Mouse (Mus musculus): Measurements from ENCODE around the gene Tvp23b. TPM values are rescaled to one million over a fixed set of nuclear protein-coding genes. Genes with fewer than 3 reads are reported as not detected.

Gene Tvp23b
- total RNA-seq, 2 experiments from 2014 or later = 18.9 to 20.4 TPM

GRCm38 (mm10) chr11:62890796-62891195 lies 11.5 kb downstream of the Tvp23b start:
- DNase-seq (ENCODE audit: low spot score in 2 of 2) = no peak

- no peak for DNase-seq (ENCODE audit: low spot score in 2 of 2)
Measured at GRCm38 (mm10) chr11:62891763-62892162, 12.5 kb downstream of the Tvp23b start.

GRCm38 (mm10) chr11:62901699-62902323 lies 22.6 kb downstream of the Tvp23b start:
- peak in 1 of 2 experiments; percentile 59 for DNase-seq (ENCODE audit: low spot score in 2 of 2)

GRCm38 (mm10) chr11:62903871-62904495 lies 24.7 kb downstream of the Tvp23b start:
- no peak for DNase-seq (ENCODE audit: low spot score in 2 of 2)

- DNase-seq (ENCODE audit: low spot score in 2 of 2) = no peak
Measured at GRCm38 (mm10) chr11:62909720-62910306, 30.6 kb downstream of the Tvp23b start.

- no peak for DNase-seq (ENCODE audit: low spot score in 2 of 2)
Measured at GRCm38 (mm10) chr11:62911362-62911761, 32.1 kb downstream of the Tvp23b start.

GRCm38 (mm10) chr11:62913141-62913540 lies 33.9 kb downstream of the Tvp23b start:
- no peak for DNase-seq (ENCODE audit: low spot score in 2 of 2)

- no peak for DNase-seq (ENCODE audit: low spot score in 2 of 2)
Measured at GRCm38 (mm10) chr11:62914532-62914931, 35.3 kb downstream of the Tvp23b start.

GRCm38 (mm10) chr11:62915486-62915885 lies 36.2 kb downstream of the Tvp23b start:
- DNase-seq (ENCODE audit: low spot score in 2 of 2) = no peak

- DNase-seq (ENCODE audit: low spot score in 2 of 2) = no peak
Measured at GRCm38 (mm10) chr11:62916765-62917164, 37.5 kb downstream of the Tvp23b start.

- DNase-seq (ENCODE audit: low spot score in 2 of 2) = peak in 1 of 2 experiments; percentile 21
Measured at GRCm38 (mm10) chr11:62919946-62920742, 40.9 kb downstream of the Tvp23b start.

GRCm38 (mm10) chr11:62920743-62921050 lies 41.4 kb downstream of the Tvp23b start:
- no peak for DNase-seq (ENCODE audit: low spot score in 2 of 2)

GRCm38 (mm10) chr11:62921052-62921977 lies 42.1 kb downstream of the Tvp23b start:
- DNase-seq (ENCODE audit: low spot score in 2 of 2) = peak; percentile 87 to 93

GRCm38 (mm10) chr11:62924091-62924761 lies 45.0 kb downstream of the Tvp23b start:
- peak in 1 of 2 experiments; percentile 24 for DNase-seq (ENCODE audit: low spot score in 2 of 2)

- DNase-seq (ENCODE audit: low spot score in 2 of 2) = no peak
Measured at GRCm38 (mm10) chr11:62929799-62930198, 50.5 kb downstream of the Tvp23b start.

- DNase-seq (ENCODE audit: low spot score in 2 of 2) = no peak
Measured at GRCm38 (mm10) chr11:62930574-62930973, 51.3 kb downstream of the Tvp23b start.

GRCm38 (mm10) chr11:62931141-62931540 lies 51.9 kb downstream of the Tvp23b start:
- no peak for DNase-seq (ENCODE audit: low spot score in 2 of 2)

GRCm38 (mm10) chr11:62933099-62933498 lies 53.8 kb downstream of the Tvp23b start:
- DNase-seq (ENCODE audit: low spot score in 2 of 2) = no peak

- DNase-seq (ENCODE audit: low spot score in 2 of 2) = no peak
Measured at GRCm38 (mm10) chr11:62934795-62935514, 55.7 kb downstream of the Tvp23b start.

GRCm38 (mm10) chr11:62937986-62938385 lies 58.7 kb downstream of the Tvp23b start:
- no peak for DNase-seq (ENCODE audit: low spot score in 2 of 2)
